Mouse (Mus musculus): ENCODE results near the gene Agrp.

- TF ChIP-seq CTCF (IDR thresholded peaks at IDR 0.05; ENCODE audit: low read depth, low read length) (no peak), EP300 (IDR thresholded peaks at IDR 0.05; ENCODE audit: insufficient read depth, low read depth, low read length) (no peak), POLR2A (IDR thresholded peaks at IDR 0.05; ENCODE audit: insufficient read depth, low read length) (no peak)
Measured at GRCm38 (mm10) chr8:105528206-105528605, 109.0 kb downstream of the Agrp start.
